Mouse (Mus musculus) testis, adult 2 months (tissue): Measurements from ENCODE around the gene 3110082I17Rik. TPM values are rescaled to one million over a fixed set of nuclear protein-coding genes. Genes with fewer than 3 reads are reported as not detected.
"Not testable (repeated sequence)": the region's sequence is repeated elsewhere in the genome, so short reads cannot be mapped to it uniquely, and the experiment has no call there.

Experiments
- H3K27ac ChIP-seq: fragments of 200-500 bp; 2 replicates; pipeline ENCODE4 v1.5.1; 2012; ENCODE audit warnings: low read depth, low read length; ENCODE audit not compliant: control insufficient read depth, insufficient read depth
- H3K27me3 ChIP-seq: fragments of 200-500 bp; 2 replicates; pipeline ENCODE4 v1.6.1; 2012; ENCODE audit warnings: mild to moderate bottlenecking, low read length, moderate library complexity; ENCODE audit not compliant: control insufficient read depth, insufficient read depth
- H3K36me3 ChIP-seq: fragments of 200-500 bp; 2 replicates; pipeline ENCODE4 v1.6.1; 2012; ENCODE audit warnings: mild to moderate bottlenecking, low read length; ENCODE audit not compliant: control insufficient read depth, insufficient read depth
- H3K4me1 ChIP-seq: fragments of 200-500 bp; 2 replicates; pipeline ENCODE4 v1.6.1; 2012; ENCODE audit warnings: low read length; ENCODE audit not compliant: control insufficient read depth, insufficient read depth
- H3K4me3 ChIP-seq: fragments of 200-500 bp; 2 replicates; pipeline ENCODE4 v1.5.1; 2012; ENCODE audit warnings: low read depth, mild to moderate bottlenecking, low read length, moderate library complexity, mixed read lengths; ENCODE audit not compliant: control insufficient read depth
- CTCF ChIP-seq: fragments of 200-500 bp; IDR thresholded peaks from 2 replicates; pipeline ENCODE4 v1.5.1; 2012; ENCODE audit warnings: low read depth, mild to moderate bottlenecking, inconsistent platforms, low read length, moderate library complexity; ENCODE audit not compliant: control insufficient read depth, insufficient read depth, insufficient replicate concordance
- POLR2A ChIP-seq: fragments of 200-500 bp; IDR thresholded peaks from 2 replicates; pipeline ENCODE4 v1.6.1; 2012; ENCODE audit warnings: low read depth, mild to moderate bottlenecking, inconsistent platforms, low read length, moderate library complexity; ENCODE audit not compliant: control insufficient read depth
- polyA plus RNA-seq: library from polyadenylated mRNA; depleted of rRNA; stranded (reverse); fragments of >200 nt; gene quantifications from 2 replicates; pipeline ENCODE4 v1.2.3, GENCODE M21; 2012

Gene 3110082I17Rik
- polyA plus RNA-seq, 1 experiment = 14.9 TPM

GRCm38 (mm10) chr5:139395528-139395927 lies 64.8 kb downstream of the 3110082I17Rik start:
- H3K4me3 ChIP-seq = no peak overlapping the region
- TF ChIP-seq POLR2A (no peak), CTCF (no peak)
- H3K36me3 ChIP-seq = no peaks in the 10 kb centered on the region
- H3K4me1 ChIP-seq = peaks cover 2% of the 10 kb centered on the region; the same call in 1 of the 2 replicates
- no peak overlapping the region for H3K27ac ChIP-seq
- no peaks in the 10 kb centered on the region for H3K27me3 ChIP-seq

GRCm38 (mm10) chr5:139394399-139394798 lies 65.9 kb downstream of the 3110082I17Rik start:
- no peaks in the 10 kb centered on the region for H3K36me3 ChIP-seq
- H3K27me3 ChIP-seq = no peaks in the 10 kb centered on the region
- H3K4me3 ChIP-seq = no peak overlapping the region
- TF ChIP-seq CTCF = no peak
- no peak overlapping the region for H3K27ac ChIP-seq
- peaks cover 2% of the 10 kb centered on the region; the same call in 1 of the 2 replicates for H3K4me1 ChIP-seq

- TF ChIP-seq CTCF (no peak), POLR2A (no peak)
- no peaks in the 10 kb centered on the region for H3K27me3 ChIP-seq
- H3K4me1 ChIP-seq = no peaks in the 10 kb centered on the region; the same call in 1 of the 2 replicates
- no peak overlapping the region for H3K4me3 ChIP-seq
- H3K27ac ChIP-seq = no peak overlapping the region
- no peaks in the 10 kb centered on the region for H3K36me3 ChIP-seq
Observed at GRCm38 (mm10) chr5:139393197-139393588, 67.1 kb downstream of the 3110082I17Rik start.

- H3K4me1 ChIP-seq = no peaks in the 10 kb centered on the region; the same call in 1 of the 2 replicates
- H3K27ac ChIP-seq = no peak overlapping the region
- no peaks in the 10 kb centered on the region for H3K36me3 ChIP-seq
- no peaks in the 10 kb centered on the region for H3K27me3 ChIP-seq
- TF ChIP-seq CTCF = no peak
- no peak for TF ChIP-seq POLR2A
- H3K4me3 ChIP-seq = no peak overlapping the region
Observed at GRCm38 (mm10) chr5:139392219-139393196, 67.8 kb downstream of the 3110082I17Rik start.

- no peak for TF ChIP-seq POLR2A
- TF ChIP-seq CTCF = no peak
- Histone ChIP-seq H3K27ac (no peak overlapping the region), H3K27me3 (no peaks in the 10 kb centered on the region), H3K4me3 (no peak overlapping the region), H3K36me3 (no peaks in the 10 kb centered on the region), H3K4me1 (no peaks in the 10 kb centered on the region; the same call in 1 of the 2 replicates)
Observed at GRCm38 (mm10) chr5:139391309-139391990, 68.9 kb downstream of the 3110082I17Rik start.

GRCm38 (mm10) chr5:139390324-139391119 lies 69.8 kb downstream of the 3110082I17Rik start:
- not testable (repeated sequence) for H3K27ac ChIP-seq, H3K4me3 ChIP-seq, H3K36me3 ChIP-seq, H3K4me1 ChIP-seq, H3K27me3 ChIP-seq

GRCm38 (mm10) chr5:139389676-139390061 lies 70.7 kb downstream of the 3110082I17Rik start:
- Histone ChIP-seq H3K27ac (no peak overlapping the region), H3K27me3 (no peaks in the 10 kb centered on the region), H3K4me3 (no peak overlapping the region), H3K36me3 (no peaks in the 10 kb centered on the region), H3K4me1 (no peaks in the 10 kb centered on the region; the same call in 1 of the 2 replicates)
- TF ChIP-seq CTCF = no peak
- 0 out of 2 replicates have a peak, but pooled peaks have one; percentile 15 for TF ChIP-seq POLR2A
